Mouse (Mus musculus): Measurements from ENCODE around the gene Cd248. TPM values are rescaled to one million over a fixed set of nuclear protein-coding genes. Genes with fewer than 3 reads are reported as not detected.

The Cd248 gene
- polyA plus RNA-seq, 1 experiment from 2014 or later, result 3.7 TPM

GRCm38 (mm10) chr19:5069978-5070377 lies 2.1 kb downstream of the Cd248 start:
- H3K4me2 ChIP-seq (ENCODE audit: low read depth, low read length), result no peak overlapping the region
- H3K4me3 ChIP-seq (ENCODE audit: low read depth, low read length), result no peak overlapping the region
- peaks cover 45% of the 10 kb centered on the region for H3K27me3 ChIP-seq (ENCODE audit: control insufficient read depth, insufficient read depth, low read depth, low read length)
- H3K9ac ChIP-seq (ENCODE audit: low read depth, low read length), result no peak overlapping the region
- no peaks in the 10 kb centered on the region for H3K9me3 ChIP-seq (replicated peaks; ENCODE audit: control insufficient read depth, low read length)
- WGBS (ENCODE audit: insufficient replicate concordance), result 69% methylated on average over 7 of the region's 7 CpGs
- no peak overlapping the region for H3K27ac ChIP-seq (ENCODE audit: low read length)
- H3K36me3 ChIP-seq (ENCODE audit: control insufficient read depth, insufficient read depth), result no peaks in the 10 kb centered on the region
- no peak for ATAC-seq (ENCODE audit: low read depth)
- H3K4me1 ChIP-seq (ENCODE audit: control insufficient read depth, low read depth, low read length), result peaks cover 47% of the 10 kb centered on the region

- H3K9ac ChIP-seq (ENCODE audit: low read depth, low read length), result no peak overlapping the region
- H3K9me3 ChIP-seq (replicated peaks; ENCODE audit: control insufficient read depth, low read length), result no peaks in the 10 kb centered on the region
- H3K27me3 ChIP-seq (ENCODE audit: control insufficient read depth, insufficient read depth, low read depth, low read length), result peaks cover 45% of the 10 kb centered on the region
- WGBS (ENCODE audit: insufficient replicate concordance), result 24% methylated on average over 11 of the region's 11 CpGs
- H3K4me2 ChIP-seq (ENCODE audit: low read depth, low read length), result peak overlapping the region; percentile 86
- no peak for ATAC-seq (ENCODE audit: low read depth)
- H3K36me3 ChIP-seq (ENCODE audit: control insufficient read depth, insufficient read depth), result no peaks in the 10 kb centered on the region
- H3K4me3 ChIP-seq (ENCODE audit: low read depth, low read length), result no peak overlapping the region
- H3K4me1 ChIP-seq (ENCODE audit: control insufficient read depth, low read depth, low read length), result peaks cover 43% of the 10 kb centered on the region
- no peak overlapping the region for H3K27ac ChIP-seq (ENCODE audit: low read length)
Observed at GRCm38 (mm10) chr19:5071077-5071476, 3.2 kb downstream of the Cd248 start.

- Histone ChIP-seq H3K4me2 (ENCODE audit: low read depth, low read length) (peak overlapping the region; percentile 86), H3K27ac (ENCODE audit: low read length) (0 out of 2 replicates have a peak overlapping the region, but pooled peaks have one; percentile 27), H3K27me3 (ENCODE audit: control insufficient read depth, insufficient read depth, low read depth, low read length) (peaks cover 45% of the 10 kb centered on the region), H3K9me3 (replicated peaks; ENCODE audit: control insufficient read depth, low read length) (no peaks in the 10 kb centered on the region), H3K4me1 (ENCODE audit: control insufficient read depth, low read depth, low read length) (peaks cover 42% of the 10 kb centered on the region), H3K9ac (ENCODE audit: low read depth, low read length) (peak overlapping the region; percentile 44; the same call in 1 of the 2 replicates), H3K36me3 (ENCODE audit: control insufficient read depth, insufficient read depth) (no peaks in the 10 kb centered on the region), H3K4me3 (ENCODE audit: low read depth, low read length) (peak overlapping the region; percentile 59)
- peak; percentile 73 for ATAC-seq (ENCODE audit: low read depth)
- WGBS (ENCODE audit: insufficient replicate concordance), result 3% methylated on average over 40 of the region's 40 CpGs
Observed at GRCm38 (mm10) chr19:5071545-5072369, 3.9 kb downstream of the Cd248 start.

- Histone ChIP-seq H3K27ac (ENCODE audit: low read length) (0 out of 2 replicates have a peak overlapping the region, but pooled peaks have one; percentile 27), H3K27me3 (ENCODE audit: control insufficient read depth, insufficient read depth, low read depth, low read length) (peaks cover 39% of the 10 kb centered on the region), H3K9me3 (replicated peaks; ENCODE audit: control insufficient read depth, low read length) (no peaks in the 10 kb centered on the region), H3K4me2 (ENCODE audit: low read depth, low read length) (peak overlapping the region; percentile 86), H3K9ac (ENCODE audit: low read depth, low read length) (peak overlapping the region; percentile 1; the same call in 1 of the 2 replicates), H3K4me3 (ENCODE audit: low read depth, low read length) (peak overlapping the region; percentile 59), H3K4me1 (ENCODE audit: control insufficient read depth, low read depth, low read length) (peaks cover 35% of the 10 kb centered on the region), H3K36me3 (ENCODE audit: control insufficient read depth, insufficient read depth) (no peaks in the 10 kb centered on the region)
- 3% methylated on average over 20 of the region's 20 CpGs for WGBS (ENCODE audit: insufficient replicate concordance)
- no peak; the same call in 1 of the 2 replicates for ATAC-seq (ENCODE audit: low read depth)
Observed at GRCm38 (mm10) chr19:5072389-5073019, 4.6 kb downstream of the Cd248 start.

GRCm38 (mm10) chr19:5073028-5073427 lies 5.2 kb downstream of the Cd248 start:
- H3K36me3 ChIP-seq (ENCODE audit: control insufficient read depth, insufficient read depth), result no peaks in the 10 kb centered on the region
- H3K27ac ChIP-seq (ENCODE audit: low read length), result no peak overlapping the region
- no peaks in the 10 kb centered on the region for H3K9me3 ChIP-seq (replicated peaks; ENCODE audit: control insufficient read depth, low read length)
- WGBS (ENCODE audit: insufficient replicate concordance), result 1% methylated on average over 15 of the region's 15 CpGs
- ATAC-seq (ENCODE audit: low read depth), result no peak
- no peak overlapping the region for H3K9ac ChIP-seq (ENCODE audit: low read depth, low read length)
- peaks cover 30% of the 10 kb centered on the region for H3K4me1 ChIP-seq (ENCODE audit: control insufficient read depth, low read depth, low read length)
- peaks cover 35% of the 10 kb centered on the region for H3K27me3 ChIP-seq (ENCODE audit: control insufficient read depth, insufficient read depth, low read depth, low read length)
- peak overlapping the region; percentile 59 for H3K4me3 ChIP-seq (ENCODE audit: low read depth, low read length)
- peak overlapping the region; percentile 86 for H3K4me2 ChIP-seq (ENCODE audit: low read depth, low read length)

GRCm38 (mm10) chr19:5073518-5073917 lies 5.6 kb downstream of the Cd248 start:
- H3K4me2 ChIP-seq (ENCODE audit: low read depth, low read length), result no peak overlapping the region
- peaks cover 30% of the 10 kb centered on the region for H3K27me3 ChIP-seq (ENCODE audit: control insufficient read depth, insufficient read depth, low read depth, low read length)
- 32% methylated on average over 5 of the region's 5 CpGs for WGBS (ENCODE audit: insufficient replicate concordance)
- no peaks in the 10 kb centered on the region for H3K36me3 ChIP-seq (ENCODE audit: control insufficient read depth, insufficient read depth)
- no peaks in the 10 kb centered on the region for H3K9me3 ChIP-seq (replicated peaks; ENCODE audit: control insufficient read depth, low read length)
- H3K4me3 ChIP-seq (ENCODE audit: low read depth, low read length), result no peak overlapping the region
- ATAC-seq (ENCODE audit: low read depth), result no peak
- peaks cover 25% of the 10 kb centered on the region for H3K4me1 ChIP-seq (ENCODE audit: control insufficient read depth, low read depth, low read length)
- no peak overlapping the region for H3K27ac ChIP-seq (ENCODE audit: low read length)
- H3K9ac ChIP-seq (ENCODE audit: low read depth, low read length), result no peak overlapping the region

- no peaks in the 10 kb centered on the region for H3K36me3 ChIP-seq (ENCODE audit: control insufficient read depth, insufficient read depth)
- H3K4me2 ChIP-seq (ENCODE audit: low read depth, low read length), result no peak overlapping the region
- H3K4me1 ChIP-seq (ENCODE audit: control insufficient read depth, low read depth, low read length), result no peaks in the 10 kb centered on the region
- peaks cover 45% of the 10 kb centered on the region for H3K27me3 ChIP-seq (ENCODE audit: control insufficient read depth, insufficient read depth, low read depth, low read length)
- H3K9ac ChIP-seq (ENCODE audit: low read depth, low read length), result no peak overlapping the region
- H3K4me3 ChIP-seq (ENCODE audit: low read depth, low read length), result no peak overlapping the region
- no peak for ATAC-seq (ENCODE audit: low read depth)
- H3K9me3 ChIP-seq (replicated peaks; ENCODE audit: control insufficient read depth, low read length), result no peaks in the 10 kb centered on the region
- 72% methylated on average over 1 of the region's 1 CpGs for WGBS (ENCODE audit: insufficient replicate concordance)
- H3K27ac ChIP-seq (ENCODE audit: low read length), result no peak overlapping the region
Observed at GRCm38 (mm10) chr19:5079279-5079678, 11.4 kb downstream of the Cd248 start.

GRCm38 (mm10) chr19:5082005-5082404 lies 14.1 kb downstream of the Cd248 start:
- Histone ChIP-seq H3K9me3 (replicated peaks; ENCODE audit: control insufficient read depth, low read length) (no peaks in the 10 kb centered on the region), H3K4me2 (ENCODE audit: low read depth, low read length) (no peak overlapping the region), H3K9ac (ENCODE audit: low read depth, low read length) (no peak overlapping the region), H3K27ac (ENCODE audit: low read length) (no peak overlapping the region), H3K27me3 (ENCODE audit: control insufficient read depth, insufficient read depth, low read depth, low read length) (peaks cover 71% of the 10 kb centered on the region), H3K4me3 (ENCODE audit: low read depth, low read length) (no peak overlapping the region), H3K36me3 (ENCODE audit: control insufficient read depth, insufficient read depth) (no peaks in the 10 kb centered on the region), H3K4me1 (ENCODE audit: control insufficient read depth, low read depth, low read length) (peaks cover 9% of the 10 kb centered on the region)
- ATAC-seq (ENCODE audit: low read depth), result no peak
- WGBS (ENCODE audit: insufficient replicate concordance), result 62% methylated on average over 18 of the region's 18 CpGs

- Histone ChIP-seq H3K4me1 (ENCODE audit: control insufficient read depth, low read depth, low read length) (peaks cover 10% of the 10 kb centered on the region), H3K27me3 (ENCODE audit: control insufficient read depth, insufficient read depth, low read depth, low read length) (peaks cover 72% of the 10 kb centered on the region), H3K9ac (ENCODE audit: low read depth, low read length) (no peak overlapping the region), H3K27ac (ENCODE audit: low read length) (no peak overlapping the region), H3K4me2 (ENCODE audit: low read depth, low read length) (no peak overlapping the region), H3K9me3 (replicated peaks; ENCODE audit: control insufficient read depth, low read length) (no peaks in the 10 kb centered on the region), H3K4me3 (ENCODE audit: low read depth, low read length) (no peak overlapping the region), H3K36me3 (ENCODE audit: control insufficient read depth, insufficient read depth) (no peaks in the 10 kb centered on the region)
- WGBS (ENCODE audit: insufficient replicate concordance), result 57% methylated on average over 24 of the region's 24 CpGs
- ATAC-seq (ENCODE audit: low read depth), result no peak
Observed at GRCm38 (mm10) chr19:5082596-5082995, 14.7 kb downstream of the Cd248 start.

Data from liver, embryonic 16.5 days (tissue).